Mouse (Mus musculus) kidney, adult 11 months (tissue): ENCODE results near the gene Gm20521.
"Not testable (repeated sequence)": the region's sequence is repeated elsewhere in the genome, so short reads cannot be mapped to it uniquely, and the experiment has no call there.

Source experiments
- DNase-seq: peaks from one replicate; pipeline ENCODE4 v3.0.0; 2022

Gene Gm20521

GRCm38 (mm10) chr14:54937361-54938182 lies 54.3 kb downstream of the Gm20521 start:
- no peak for DNase-seq

- DNase-seq: no peak
Observed at GRCm38 (mm10) chr14:54938431-54939219, 55.4 kb downstream of the Gm20521 start.

GRCm38 (mm10) chr14:54939434-54940175 lies 56.4 kb downstream of the Gm20521 start:
- peak; percentile 87 for DNase-seq

GRCm38 (mm10) chr14:54940176-54940530 lies 56.9 kb downstream of the Gm20521 start:
- peak; percentile 33 for DNase-seq

GRCm38 (mm10) chr14:54941024-54941978 lies 58.1 kb downstream of the Gm20521 start:
- peak; percentile 48 for DNase-seq

GRCm38 (mm10) chr14:54942479-54942878 lies 59.2 kb downstream of the Gm20521 start:
- DNase-seq: no peak

GRCm38 (mm10) chr14:54943971-54944370 lies 60.7 kb downstream of the Gm20521 start:
- DNase-seq: no peak

- no peak for DNase-seq
Observed at GRCm38 (mm10) chr14:54944939-54945338, 61.7 kb downstream of the Gm20521 start.

GRCm38 (mm10) chr14:54945975-54946704 lies 62.9 kb downstream of the Gm20521 start:
- no peak for DNase-seq

GRCm38 (mm10) chr14:54947008-54947407 lies 63.8 kb downstream of the Gm20521 start:
- not testable (repeated sequence) for DNase-seq
